9 mouse cellular contexts compared by ENCODE assay signal in genomic region chr19:53851826-53852698, GRCm38 (mm10). TPM values are rescaled to one million over a fixed set of nuclear protein-coding genes. Genes with fewer than 3 reads are reported as not detected.
DNase-seq lines count a peak whose midpoint lies in the region; ATAC-seq lines count a peak whose summit lies in the region.
"Had no signal": no experiment of that assay in that cellular context is flagged by ENCODE, and none has a peak within 500 bp of the region (broad histone marks: within the 10 kb centered on the region; RNA-seq: fewer than 3 reads in every experiment).

No protein-coding gene starts in this region.

- no peaks in the 10 kb centered on the region for H3K9me3 ChIP-seq in kidney, embryonic 14.5 days (ENCODE audit: control insufficient read depth, low read length)
- H3K9me3 ChIP-seq in forebrain, embryonic 15.5 days, result no peaks in the 10 kb centered on the region
- H3K9me3 ChIP-seq in midbrain, embryonic 13.5 days, result no peaks in the 10 kb centered on the region

- no peak overlapping the region for H3K4me2 ChIP-seq in kidney, embryonic 14.5 days (replicated peaks; ENCODE audit: low read depth, low read length)
- peak overlapping the region; percentile 48 for H3K4me2 ChIP-seq in forebrain, embryonic 15.5 days (replicated peaks)
- H3K4me2 ChIP-seq in midbrain, embryonic 13.5 days (replicated peaks), result peak overlapping the region; percentile 49

- H3K36me3 ChIP-seq in kidney, embryonic 14.5 days (ENCODE audit: control insufficient read depth, insufficient read depth, low read length), result no peaks in the 10 kb centered on the region
- no peaks in the 10 kb centered on the region for H3K36me3 ChIP-seq in forebrain, embryonic 15.5 days
- no peaks in the 10 kb centered on the region for H3K36me3 ChIP-seq in midbrain, embryonic 13.5 days

- WGBS in kidney, embryonic 14.5 days, result 76% methylated on average over 14 of the region's 14 CpGs
- WGBS in forebrain, embryonic 15.5 days, result 48% methylated on average over 14 of the region's 14 CpGs
- whole genome bisulfite sequencing in midbrain, embryonic 13.5 days, result 77% methylated on average over 14 of the region's 14 CpGs

- no peak overlapping the region for H3K4me3 ChIP-seq in kidney, embryonic 14.5 days (ENCODE audit: low read length)
- H3K4me3 ChIP-seq in forebrain, embryonic 15.5 days, result no peak overlapping the region
- H3K4me3 ChIP-seq in midbrain, embryonic 13.5 days (replicated peaks), result no peak overlapping the region

- peaks cover 49% of the 10 kb centered on the region for H3K4me1 ChIP-seq in kidney, embryonic 14.5 days (ENCODE audit: control insufficient read depth, insufficient read depth, low read length)
- H3K4me1 ChIP-seq in forebrain, embryonic 15.5 days, result peaks cover 72% of the 10 kb centered on the region
- peaks cover 57% of the 10 kb centered on the region for H3K4me1 ChIP-seq in midbrain, embryonic 13.5 days (replicated peaks)

- ATAC-seq in kidney, embryonic 14.5 days (ENCODE audit: low FRiP score, low TSS enrichment), result peak; percentile 68
- peak; percentile 23 for ATAC-seq in forebrain, embryonic 15.5 days (replicated peaks)
- peak; percentile 43 for ATAC-seq in midbrain, embryonic 13.5 days

- no peak overlapping the region for H3K9ac ChIP-seq in kidney, embryonic 14.5 days (ENCODE audit: low read depth, low read length)
- no peak overlapping the region for H3K9ac ChIP-seq in forebrain, embryonic 15.5 days (replicated peaks)
- H3K9ac ChIP-seq in midbrain, embryonic 13.5 days (replicated peaks), result no peak overlapping the region

- no peak for DNase-seq in kidney, adult 8-10 months
- DNase-seq in cerebellum, postnatal 14 days, result peak; percentile 76 to 78
- no peak for DNase-seq in embryo, embryonic 10.5 days (ENCODE audit: low spot score)
- DNase-seq in embryo, embryonic 9.5 days (ENCODE audit: extremely low spot score), result no peak
- no peak for DNase-seq in frontal cortex, adult 2 months (ENCODE audit: extremely low spot score in 1 of 2, low spot score in 1 of 2)

- H3K27me3 ChIP-seq in kidney, embryonic 14.5 days (ENCODE audit: control insufficient read depth, insufficient read depth, low read length), result no peaks in the 10 kb centered on the region
- no peaks in the 10 kb centered on the region for H3K27me3 ChIP-seq in forebrain, embryonic 15.5 days
- no peaks in the 10 kb centered on the region for H3K27me3 ChIP-seq in midbrain, embryonic 13.5 days

- H3K27ac ChIP-seq in kidney, embryonic 14.5 days (ENCODE audit: low read depth, low read length), result peak overlapping the region; percentile 84
- peak overlapping the region; percentile 97 for H3K27ac ChIP-seq in forebrain, embryonic 15.5 days (replicated peaks)
- peak overlapping the region; percentile 95 for H3K27ac ChIP-seq in midbrain, embryonic 13.5 days
- H3K27ac ChIP-seq: macrophage had no signal

RNA-seq across cellular contexts. Expression of gene Pdcd4, which starts 40.0 kb away (rescaled TPM):
- 134 and 136 TPM in 2 replicates for polyA plus RNA-seq in kidney, embryonic 14.5 days (2014; fragmentation: Nextera tagmentation; extraction: Ambion mirVana)
- 90.4 and 94.7 TPM in 2 replicates for polyA plus RNA-seq in forebrain, embryonic 15.5 days (2015; fragmentation: Nextera tagmentation; extraction: Ambion mirVana)
- polyA plus RNA-seq in midbrain, embryonic 13.5 days (2015; fragmentation: Nextera tagmentation; extraction: Ambion mirVana), result 84.7 and 85.6 TPM in 2 replicates
- polyA plus RNA-seq in frontal cortex, adult 2 months (2012; rRNA removed), result 70.3 and 78.0 TPM in 2 replicates

Comparison
In these comparisons a context has a peak if more than half of its experiments do, and no peak if none do; other contexts are left out.
1. DNase-seq: peak in cerebellum, postnatal 14 days (2 of 2); none in kidney, adult 8-10 months (0 of 2), embryo, embryonic 10.5 days (single experiment), embryo, embryonic 9.5 days (single experiment) and frontal cortex, adult 2 months (0 of 2).
2. Peak in every context shown above with its lines, with median percentiles within 50 percentile points of each other: ATAC-seq and H3K27ac ChIP-seq.